In genomic region chr17:54350881-54351280, GRCm38 (mm10) we compare ENCODE assay signal across 14 mouse cellular contexts. TPM values are rescaled to one million over a fixed set of nuclear protein-coding genes. Genes with fewer than 3 reads are reported as not detected.
A peak's percentile ranks its signal among the peaks of the same experiment; 100 is the strongest.
DNase-seq lines count a peak whose midpoint lies in the region; ATAC-seq and TF ChIP-seq lines count a peak whose summit lies in the region.
"Had no signal": no experiment of that assay in that cellular context is flagged by ENCODE, and none has a peak within 500 bp of the region (broad histone marks: within the 10 kb centered on the region; RNA-seq: fewer than 3 reads in every experiment).

No protein-coding gene starts in this region.

- H3K4me3 ChIP-seq in kidney, adult 2 months (ENCODE audit: insufficient read depth, low read depth, low read length) = no peak overlapping the region
- H3K4me3 ChIP-seq in ES-E14 (ENCODE audit: insufficient read depth in 1 of 2, low read depth in 1 of 2, low read length in 2 of 2, poor library complexity in 1 of 2, severe bottlenecking in 1 of 2) = no peak overlapping the region
- no peak overlapping the region for H3K4me3 ChIP-seq in hindbrain, embryonic 16.5 days (ENCODE audit: low read length)
- H3K4me3 ChIP-seq: heart, embryonic 15.5 days; limb, embryonic 12.5 days; lung, embryonic 15.5 days had no signal

- intact Hi-C loops in heart, postnatal 10 days (cut with DNase I) = no loop called here

- peak; percentile 58 for ATAC-seq in hindbrain, embryonic 16.5 days

- no peaks in the 10 kb centered on the region for H3K4me1 ChIP-seq in kidney, adult 2 months (ENCODE audit: control insufficient read depth, insufficient read depth, low read length)
- H3K4me1 ChIP-seq in ES-E14 (ENCODE audit: control insufficient read depth in 2 of 2, insufficient read depth in 2 of 2, low read length in 2 of 2, poor library complexity in 1 of 2) = no peaks in the 10 kb centered on the region
- no peaks in the 10 kb centered on the region for H3K4me1 ChIP-seq in hindbrain, embryonic 16.5 days (ENCODE audit: control insufficient read depth, insufficient read depth, low read depth, low read length)
- H3K4me1 ChIP-seq: heart, embryonic 15.5 days; limb, embryonic 12.5 days; lung, embryonic 15.5 days had no signal

- 40% methylated on average over 2 of the region's 2 CpGs for WGBS in kidney, adult 2 months
- 41% methylated on average over 2 of the region's 2 CpGs for WGBS in hindbrain, embryonic 16.5 days

- H3K27ac ChIP-seq in kidney, adult 2 months (ENCODE audit: insufficient read depth, low read depth, low read length) = no peak overlapping the region
- H3K27ac ChIP-seq in ES-E14 (ENCODE audit: insufficient read depth, low read depth, low read length, poor library complexity, severe bottlenecking) = no peak overlapping the region
- no peak overlapping the region for H3K27ac ChIP-seq in hindbrain, embryonic 16.5 days (ENCODE audit: low read depth, low read length)
- H3K27ac ChIP-seq: heart, embryonic 15.5 days; limb, embryonic 12.5 days; lung, embryonic 15.5 days had no signal

- no peak overlapping the region for H3K9ac ChIP-seq in ES-E14 (ENCODE audit: insufficient read depth, low read depth, low read length, poor library complexity, severe bottlenecking)
- no peak overlapping the region; the same call in 1 of the 2 replicates for H3K9ac ChIP-seq in hindbrain, embryonic 16.5 days (ENCODE audit: low read depth, low read length)
- H3K9ac ChIP-seq: heart, embryonic 15.5 days; limb, embryonic 12.5 days; lung, embryonic 15.5 days had no signal

- TF ChIP-seq CTCF in kidney, adult 2 months (conservative IDR thresholded peaks at IDR 0.05; ENCODE audit: insufficient read depth, insufficient read length, low read depth, low read length) = no peak

- H3K4me2 ChIP-seq in hindbrain, embryonic 16.5 days (ENCODE audit: low read length) = no peak overlapping the region
- H3K4me2 ChIP-seq: heart, embryonic 15.5 days; limb, embryonic 12.5 days; lung, embryonic 15.5 days had no signal

- no peaks in the 10 kb centered on the region for H3K9me3 ChIP-seq in ES-E14 (ENCODE audit: control insufficient read depth, insufficient read depth, low read depth, low read length)
- no peaks in the 10 kb centered on the region for H3K9me3 ChIP-seq in hindbrain, embryonic 16.5 days (ENCODE audit: control insufficient read depth, low read length)
- H3K9me3 ChIP-seq: heart, embryonic 15.5 days; limb, embryonic 12.5 days; lung, embryonic 15.5 days had no signal

- in situ Hi-C loops in ES-E14 (cut with MboI; ENCODE audit: low sequenced_read_pairs in 2 of 2, unreplicated experiment in 2 of 2) = no loop called here

- DNase-seq in kidney, adult 2 months = peak; percentile 4
- no peak for DNase-seq in kidney, adult 18-20 months
- DNase-seq in A20 (ENCODE audit: low read depth, low spot score) (peak; percentile 2), ES-E14 (ENCODE audit: low read depth, low spot score) (no peak)
- DNase-seq in heart, postnatal 10 days = no peak
- DNase-seq in right cerebral cortex, postnatal 10 days (ENCODE audit: low spot score in 2 of 2) = no peak
- DNase-seq: adrenal gland, adult 2 months; cerebellum, postnatal 36 days; gastrocnemius, postnatal 36 days; layer of hippocampus, adult 9-11 months had no signal

- no peaks in the 10 kb centered on the region for H3K36me3 ChIP-seq in kidney, adult 2 months (ENCODE audit: control insufficient read depth, insufficient read depth, low read length)
- no peaks in the 10 kb centered on the region for H3K36me3 ChIP-seq in ES-E14 (ENCODE audit: control insufficient read depth, insufficient read depth, low read length, poor library complexity, severe bottlenecking)
- H3K36me3 ChIP-seq in hindbrain, embryonic 16.5 days (ENCODE audit: control insufficient read depth, insufficient read depth, low read length) = no peaks in the 10 kb centered on the region
- H3K36me3 ChIP-seq: heart, embryonic 15.5 days; limb, embryonic 12.5 days; lung, embryonic 15.5 days had no signal

- H3K27me3 ChIP-seq in kidney, adult 2 months (replicated peaks; ENCODE audit: control insufficient read depth, insufficient read depth, low read length) = no peaks in the 10 kb centered on the region
- H3K27me3 ChIP-seq in hindbrain, embryonic 16.5 days (replicated peaks; ENCODE audit: control insufficient read depth, insufficient read depth, low read length) = no peaks in the 10 kb centered on the region
- H3K27me3 ChIP-seq: heart, embryonic 15.5 days; limb, embryonic 12.5 days; lung, embryonic 15.5 days had no signal

- TF ChIP-seq POLR2A in kidney, adult 2 months (IDR thresholded peaks at IDR 0.05; ENCODE audit: low read depth, low read length) = no peak

TF ChIP-seq in ES-E14, 5 proteins besides CTCF, POLR2A, EP300 and RAD21:
- TF ChIP-seq ZNF384 (IDR thresholded peaks at IDR 0.05; ENCODE audit: low read depth, low read length) (no peak), ZC3H11A (IDR thresholded peaks at IDR 0.05; ENCODE audit: borderline replicate concordance, low read depth, low read length) (0 out of 2 replicates have a peak, but pooled peaks have one; percentile 7)

RNA-seq across cellular contexts. Expression of gene Slc5a7, which starts 52.0 kb away (rescaled TPM):
- polyA plus RNA-seq in kidney, adult 2 months (2012; rRNA removed) = not detected in 2 replicates
- 0.11 and 0.22 TPM in 2 replicates for total RNA-seq in ES-E14 (2012; rRNA removed)
- 10.2 and 10.8 TPM in 2 replicates for polyA plus RNA-seq in hindbrain, embryonic 16.5 days (2015; fragmentation: Nextera tagmentation; extraction: Ambion mirVana)
- under 1 TPM; 0.17 to 0.27 TPM for total RNA-seq in heart, postnatal 10 days (2021)
- total RNA-seq: gastrocnemius, postnatal 36 days had no signal
- polyA plus RNA-seq: adrenal gland, adult 2 months had no signal

Comparison
In these comparisons a context has a peak if more than half of its experiments do, and no peak if none do; other contexts are left out.
1. DNase-seq: peak in kidney, adult 2 months (single experiment) and A20 (single experiment); none in kidney, adult 18-20 months (single experiment), ES-E14 (single experiment), heart, postnatal 10 days (0 of 2) and right cerebral cortex, postnatal 10 days (0 of 2).